Mouse (Mus musculus) megakaryocyte, embryonic 14.5 days (primary cell): ENCODE results near the gene Grip1. TPM values are rescaled to one million over a fixed set of nuclear protein-coding genes. Genes with fewer than 3 reads are reported as not detected.
A peak's percentile ranks its signal among the peaks of the same experiment; 100 is the strongest.

Source experiments
- H3K27me3 ChIP-seq: replicated peaks from 2 replicates; pipeline ENCODE3; 2012; ENCODE audit warnings: inconsistent platforms
- H3K36me3 ChIP-seq: replicated peaks from 2 replicates; pipeline ENCODE3; 2012; ENCODE audit warnings: low read length, inconsistent platforms, mixed read lengths
- H3K4me1 ChIP-seq: 2 replicates; pipeline ENCODE4 v1.6.1; 2012; ENCODE audit warnings: inconsistent platforms
- H3K4me3 ChIP-seq: replicated peaks from 2 replicates; pipeline ENCODE3; 2012; ENCODE audit warnings: moderate library complexity, mild to moderate bottlenecking, inconsistent platforms
- H3K9me3 ChIP-seq: 2 replicates; pipeline ENCODE4 v1.6.1; 2012; ENCODE audit warnings: inconsistent platforms
- FLI1 ChIP-seq: IDR thresholded peaks from 2 replicates; pipeline ENCODE4 v1.6.1; 2012; ENCODE audit warnings: low read length, inconsistent platforms, mixed read lengths
- GATA1 ChIP-seq: IDR thresholded peaks from 3 replicates; pipeline ENCODE4 v1.6.1; 2012; ENCODE audit warnings: mixed read lengths, low read length, inconsistent platforms, borderline replicate concordance
- polyA plus RNA-seq: library from polyadenylated mRNA; stranded (reverse); fragments of >175 nt; gene quantifications from 2 replicates; pipeline ENCODE4 v1.2.3, GENCODE M21; 2012; ENCODE audit warnings: low replicate concordance; ENCODE audit not compliant: insufficient read depth

Grip1 gene
- polyA plus RNA-seq, 1 experiment: 0.08 TPM

DNA sequence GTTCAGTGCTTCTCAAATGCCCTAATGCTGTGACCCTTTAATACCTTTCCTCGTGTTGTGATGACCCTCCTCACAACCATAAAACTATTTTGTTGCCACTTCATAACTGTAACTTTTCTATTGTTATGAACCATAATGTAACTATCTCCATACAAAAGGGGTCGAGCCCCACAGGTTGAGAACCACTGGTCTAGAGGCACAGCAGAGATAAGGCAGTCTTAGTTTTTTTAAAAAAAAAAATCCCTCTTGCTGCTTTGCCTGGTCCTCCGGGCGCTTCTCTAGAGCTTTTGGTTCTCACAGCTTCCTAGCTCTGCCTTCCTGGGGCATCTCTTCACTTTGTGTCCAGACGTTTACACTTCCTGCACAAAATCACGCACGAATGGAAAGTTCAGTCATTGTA is 155.4 kb downstream of the Grip1 start:
- H3K27me3 ChIP-seq: no peaks in the 10 kb centered on the region
- H3K4me1 ChIP-seq: peaks cover 4% of the 10 kb centered on the region; the same call in 1 of the 2 replicates
- no peak for TF ChIP-seq FLI1
- no peak for TF ChIP-seq GATA1
- peaks cover 23% of the 10 kb centered on the region for H3K9me3 ChIP-seq
- no peaks in the 10 kb centered on the region for H3K36me3 ChIP-seq
- no peak overlapping the region for H3K4me3 ChIP-seq

DNA sequence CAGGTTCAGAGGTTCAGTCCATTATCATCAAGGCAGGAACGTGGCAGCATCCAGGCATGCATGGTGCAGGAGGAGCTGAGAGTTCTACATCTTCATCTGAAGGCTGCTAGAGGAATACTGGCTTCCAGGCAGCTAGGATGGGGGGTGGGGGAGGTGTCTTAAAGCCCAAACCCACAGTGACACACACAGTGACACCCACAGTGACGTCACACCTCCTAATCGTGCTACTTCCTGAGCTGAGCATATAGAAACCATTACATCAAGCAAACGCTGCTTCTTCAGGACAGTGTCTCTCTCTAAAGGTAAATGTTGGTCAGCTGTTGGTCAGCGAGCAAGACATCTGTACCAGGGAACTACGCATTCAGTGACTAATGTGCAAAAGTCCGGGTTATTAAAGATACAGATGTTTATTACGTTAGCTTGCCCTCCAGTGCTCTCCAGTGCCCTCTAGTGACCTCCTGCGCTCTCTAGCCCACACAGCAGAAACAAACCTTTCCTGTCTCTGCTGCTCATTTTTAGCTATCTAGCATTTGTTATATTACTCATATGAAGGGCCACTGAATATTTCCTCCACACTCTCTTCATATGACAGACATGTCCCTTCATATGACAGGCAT is 156.8 kb downstream of the Grip1 start:
- peaks cover 23% of the 10 kb centered on the region for H3K9me3 ChIP-seq
- H3K4me1 ChIP-seq: peaks cover 6% of the 10 kb centered on the region; the same call in 1 of the 2 replicates
- H3K27me3 ChIP-seq: no peaks in the 10 kb centered on the region
- no peaks in the 10 kb centered on the region for H3K36me3 ChIP-seq
- H3K4me3 ChIP-seq: peak overlapping the region; percentile 85
- no peak for TF ChIP-seq FLI1
- TF ChIP-seq GATA1: no peak

DNA sequence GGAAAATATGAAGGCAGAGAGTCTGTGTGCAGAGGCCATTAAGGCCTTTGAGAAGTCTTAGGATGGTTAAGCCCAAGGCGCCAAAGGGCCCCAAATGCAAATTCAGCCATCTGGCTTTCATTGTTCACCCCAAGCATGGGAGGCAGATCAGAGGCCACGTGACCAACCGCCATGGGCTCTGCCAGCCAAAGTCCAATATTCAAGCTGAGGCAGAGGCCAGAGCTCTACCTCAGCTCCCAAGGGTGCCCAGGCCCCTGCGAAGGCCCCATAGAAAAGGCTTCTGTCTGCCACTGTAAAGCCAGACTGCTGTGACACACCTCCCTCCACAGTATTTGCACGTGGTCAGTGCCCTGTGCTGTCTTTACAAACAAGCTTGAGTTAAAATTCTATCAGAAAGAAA is 158.4 kb downstream of the Grip1 start:
- no peaks in the 10 kb centered on the region for H3K27me3 ChIP-seq
- H3K36me3 ChIP-seq: no peaks in the 10 kb centered on the region
- H3K4me3 ChIP-seq: no peak overlapping the region
- H3K9me3 ChIP-seq: peaks cover 12% of the 10 kb centered on the region
- H3K4me1 ChIP-seq: peaks cover 7% of the 10 kb centered on the region; the same call in 1 of the 2 replicates
- TF ChIP-seq FLI1 (no peak), GATA1 (no peak)

DNA sequence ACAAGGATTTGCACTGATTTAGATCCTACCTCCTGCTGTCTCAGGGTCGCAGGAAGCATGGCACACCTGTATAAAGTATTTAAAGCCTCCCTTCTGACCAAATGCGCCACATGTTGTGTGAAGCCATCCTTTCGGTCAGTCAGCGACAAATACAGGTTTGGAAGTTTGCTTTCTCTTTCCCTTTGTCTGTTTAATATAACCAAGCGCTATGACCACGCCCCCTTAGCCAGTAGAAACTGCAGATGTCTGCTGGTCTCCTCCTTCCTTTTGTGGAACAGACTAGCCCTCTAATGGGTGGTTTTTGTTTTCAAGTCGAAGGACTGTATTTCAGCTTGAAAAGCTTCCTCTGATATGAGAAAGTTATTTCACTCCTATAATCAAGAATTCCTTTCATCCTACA is 161.1 kb downstream of the Grip1 start:
- Histone ChIP-seq H3K4me1 (peaks cover 7% of the 10 kb centered on the region; the same call in 1 of the 2 replicates), H3K4me3 (no peak overlapping the region), H3K27me3 (no peaks in the 10 kb centered on the region), H3K9me3 (peaks cover 28% of the 10 kb centered on the region), H3K36me3 (no peaks in the 10 kb centered on the region)
- no peak for TF ChIP-seq GATA1
- TF ChIP-seq FLI1: no peak

DNA sequence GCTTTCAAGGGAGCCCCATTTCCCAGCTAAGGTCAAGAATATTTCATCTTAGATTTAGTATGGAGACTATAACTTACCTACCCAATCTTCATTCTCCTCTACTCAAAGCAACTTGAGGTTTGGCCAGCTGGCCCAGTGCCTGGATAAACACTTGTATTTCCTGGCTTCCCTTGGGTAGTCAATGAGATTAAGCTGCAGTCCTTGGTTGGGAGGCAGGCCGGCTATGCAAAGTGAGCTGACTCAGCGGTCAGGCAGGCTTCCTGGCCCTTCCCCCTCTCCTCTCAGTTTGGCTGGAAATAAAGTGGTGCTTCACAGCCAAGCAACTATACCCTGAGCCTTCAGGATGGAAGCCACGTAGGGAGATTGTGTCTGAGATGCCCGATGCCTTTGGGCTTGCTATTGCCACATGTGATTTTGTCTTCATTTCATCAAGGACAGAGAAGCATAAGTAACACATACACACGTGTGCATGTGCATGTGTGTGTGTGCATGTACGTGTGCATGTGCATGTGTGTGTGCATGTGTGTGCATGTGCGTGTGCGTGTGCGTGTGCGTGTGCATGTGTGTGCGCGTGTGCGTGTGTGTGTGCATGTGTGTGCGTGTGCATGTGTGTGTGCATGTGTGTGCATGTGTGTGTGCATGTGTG is 161.7 kb downstream of the Grip1 start:
- H3K4me3 ChIP-seq: no peak overlapping the region
- no peaks in the 10 kb centered on the region for H3K27me3 ChIP-seq
- H3K4me1 ChIP-seq: peaks cover 5% of the 10 kb centered on the region; the same call in 1 of the 2 replicates
- TF ChIP-seq GATA1 (no peak), FLI1 (no peak)
- H3K36me3 ChIP-seq: no peaks in the 10 kb centered on the region
- H3K9me3 ChIP-seq: peaks cover 32% of the 10 kb centered on the region

DNA sequence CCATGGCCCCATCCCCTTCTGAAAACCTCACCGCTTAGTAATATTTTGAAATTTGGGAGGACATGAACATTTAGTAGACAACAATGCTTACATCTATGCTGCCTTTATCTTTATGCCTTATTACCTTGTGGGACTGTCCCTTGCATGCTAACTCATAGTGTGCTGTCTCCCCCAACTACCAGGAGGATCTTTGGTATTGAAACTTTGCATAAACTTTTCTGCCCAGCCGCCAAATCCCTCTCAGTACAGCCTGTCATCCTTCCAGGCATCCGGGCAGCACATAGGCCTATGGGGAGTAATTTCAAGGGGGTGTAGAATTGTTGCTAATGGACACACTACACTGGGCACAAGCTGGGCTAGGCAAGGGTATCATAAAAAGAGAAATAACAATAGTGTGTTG is 162.4 kb downstream of the Grip1 start:
- Histone ChIP-seq H3K4me1 (peaks cover 3% of the 10 kb centered on the region; the same call in 1 of the 2 replicates), H3K36me3 (no peaks in the 10 kb centered on the region), H3K9me3 (peaks cover 39% of the 10 kb centered on the region), H3K27me3 (no peaks in the 10 kb centered on the region), H3K4me3 (no peak overlapping the region)
- TF ChIP-seq FLI1 (no peak), GATA1 (no peak)

DNA sequence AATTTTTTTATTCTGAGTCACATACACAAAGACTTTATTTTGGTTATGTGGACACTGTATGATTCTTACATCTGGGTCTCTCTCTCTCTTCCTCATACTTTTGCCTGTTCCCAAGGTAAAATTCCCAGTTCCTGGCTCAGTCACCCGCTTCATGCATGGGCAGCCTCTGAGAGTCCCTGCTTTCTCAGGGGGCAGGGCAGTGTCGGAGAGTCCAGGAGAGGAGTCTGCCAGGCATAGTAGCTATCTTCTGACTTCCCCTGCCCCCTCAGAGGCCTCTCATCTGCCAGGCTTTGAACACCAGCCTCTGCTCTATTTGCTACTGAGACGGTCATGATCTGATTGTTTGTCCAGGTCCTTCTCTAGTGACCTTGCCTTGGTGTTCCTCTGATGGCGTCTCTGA is 175.0 kb downstream of the Grip1 start:
- TF ChIP-seq GATA1: no peak
- no peak for TF ChIP-seq FLI1
- H3K9me3 ChIP-seq: peaks cover 10% of the 10 kb centered on the region; the same call in 1 of the 2 replicates
- no peaks in the 10 kb centered on the region for H3K27me3 ChIP-seq
- H3K36me3 ChIP-seq: no peaks in the 10 kb centered on the region
- no peaks in the 10 kb centered on the region for H3K4me1 ChIP-seq
- no peak overlapping the region for H3K4me3 ChIP-seq

DNA sequence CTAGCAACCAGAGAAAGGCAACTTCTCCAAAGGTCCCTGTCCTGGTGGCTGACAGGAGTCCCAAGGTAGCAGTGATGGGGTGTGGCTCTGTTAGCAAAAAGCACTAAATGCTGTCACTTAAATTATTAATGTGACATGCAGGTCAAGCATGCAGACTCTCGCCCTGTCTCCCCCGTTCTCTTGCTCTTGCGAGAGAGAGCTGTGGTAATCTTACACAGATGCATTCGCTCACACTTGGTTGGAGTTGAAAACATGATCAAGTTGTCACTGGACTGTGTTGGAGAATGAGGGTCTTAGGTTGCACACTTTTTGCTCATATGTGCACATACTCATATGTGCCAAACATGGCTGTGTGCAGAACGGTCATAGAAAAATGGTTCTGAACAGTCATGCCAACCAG is 176.8 kb downstream of the Grip1 start:
- TF ChIP-seq FLI1: no peak
- no peak for TF ChIP-seq GATA1
- Histone ChIP-seq H3K9me3 (peaks cover 10% of the 10 kb centered on the region; the same call in 1 of the 2 replicates), H3K4me1 (no peaks in the 10 kb centered on the region), H3K36me3 (no peaks in the 10 kb centered on the region), H3K4me3 (no peak overlapping the region), H3K27me3 (no peaks in the 10 kb centered on the region)

DNA sequence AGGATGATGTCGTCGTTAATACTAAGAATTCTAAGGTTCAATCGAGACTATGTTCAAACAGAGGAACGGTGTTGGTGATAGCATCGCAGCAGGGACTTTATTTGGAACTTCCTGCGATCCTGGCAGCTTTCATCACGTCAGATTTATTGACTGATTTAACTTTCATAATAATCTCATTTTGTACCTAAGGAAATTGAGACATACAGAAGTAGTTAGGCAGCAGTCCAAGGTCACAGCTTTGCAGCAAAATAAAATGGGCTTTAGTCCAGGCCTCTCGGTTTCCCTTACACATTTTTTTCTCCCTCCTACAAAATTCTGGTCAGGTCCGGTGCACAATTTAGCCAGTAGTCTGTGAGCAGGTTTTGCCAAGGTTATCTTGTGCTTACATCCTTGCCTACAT is 178.3 kb downstream of the Grip1 start:
- Histone ChIP-seq H3K9me3 (peaks cover 13% of the 10 kb centered on the region), H3K36me3 (no peaks in the 10 kb centered on the region), H3K4me1 (no peaks in the 10 kb centered on the region), H3K27me3 (no peaks in the 10 kb centered on the region), H3K4me3 (no peak overlapping the region)
- TF ChIP-seq GATA1: no peak

DNA sequence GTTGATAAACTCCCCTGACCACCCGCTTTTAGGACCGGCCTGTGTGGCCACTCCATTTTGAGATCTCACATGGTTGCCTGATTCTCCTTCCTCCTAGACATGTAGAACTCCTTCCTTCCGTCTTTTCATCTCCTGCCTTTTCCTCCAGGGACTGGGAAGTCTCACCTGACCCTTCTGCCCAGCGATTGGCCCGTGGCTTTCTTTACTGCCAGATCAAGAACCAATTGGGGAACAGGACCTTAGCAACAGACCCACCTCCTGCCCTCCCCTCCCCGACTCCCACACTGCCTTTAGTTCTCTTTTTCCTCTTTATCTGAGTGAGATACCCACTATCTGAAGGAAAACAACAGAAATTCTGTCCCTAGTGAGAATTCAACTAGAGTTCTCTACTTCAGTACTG is 180.9 kb downstream of the Grip1 start:
- Histone ChIP-seq H3K27me3 (no peaks in the 10 kb centered on the region), H3K36me3 (no peaks in the 10 kb centered on the region), H3K4me1 (no peaks in the 10 kb centered on the region), H3K4me3 (no peak overlapping the region), H3K9me3 (peaks cover 14% of the 10 kb centered on the region)
- TF ChIP-seq FLI1: no peak
- no peak for TF ChIP-seq GATA1

DNA sequence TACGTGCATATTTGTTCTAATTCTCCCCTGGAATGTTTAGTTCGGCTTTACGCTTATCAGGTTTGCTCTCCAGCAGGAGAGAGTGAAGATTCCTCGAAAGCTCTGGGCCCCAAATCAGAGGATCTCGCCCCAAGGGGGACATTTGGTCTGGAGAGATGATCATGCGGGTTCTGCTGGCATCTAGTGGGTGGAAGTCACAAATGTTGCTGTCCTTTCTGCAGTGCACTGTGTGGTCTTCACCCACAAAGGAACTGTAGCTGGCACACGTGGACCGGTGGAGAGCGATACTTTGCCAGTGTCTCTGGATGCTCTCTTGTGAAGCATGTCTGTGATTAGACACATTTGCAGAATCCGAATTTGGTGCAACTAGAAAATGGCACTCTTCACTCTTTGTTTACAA is 186.9 kb downstream of the Grip1 start:
- Histone ChIP-seq H3K36me3 (no peaks in the 10 kb centered on the region), H3K4me3 (no peak overlapping the region), H3K4me1 (no peaks in the 10 kb centered on the region), H3K27me3 (no peaks in the 10 kb centered on the region), H3K9me3 (peaks cover 14% of the 10 kb centered on the region)
- TF ChIP-seq GATA1: no peak
- TF ChIP-seq FLI1: no peak
